Mouse (Mus musculus) midbrain, embryonic 14.5 days (tissue): ENCODE results near the gene Zfp82. TPM values are rescaled to one million over a fixed set of nuclear protein-coding genes. Genes with fewer than 3 reads are reported as not detected.
A peak's percentile ranks its signal among the peaks of the same experiment; 100 is the strongest.

ENCODE experiments used
- ATAC-seq: fragments of 200-750 bp; cut with Nextera tagmentation; 2 replicates; pipeline ENCODE4 v1.8.0; 2017; ENCODE audit warnings: moderate number of reproducible peaks, moderate library complexity; ENCODE audit not compliant: low FRiP score, low TSS enrichment
- DNase-seq: peaks from one replicate; pipeline ENCODE4 v3.0.0-alpha.2; 2015
- H3K27ac ChIP-seq: fragments of 300-500 bp; sonication (generic); replicated peaks from 2 replicates; pipeline ENCODE4 v1.5.1; 2014; ENCODE audit warnings: mild to moderate bottlenecking, low read depth, low read length, moderate library complexity
- H3K27me3 ChIP-seq: fragments of 300-500 bp; sonication (generic); 2 replicates; pipeline ENCODE4 v1.6.1; 2014; ENCODE audit warnings: low read length, control low read depth, mixed read lengths; ENCODE audit not compliant: control insufficient read depth, insufficient read depth
- H3K36me3 ChIP-seq: fragments of 300-500 bp; sonication (generic); 2 replicates; pipeline ENCODE4 v1.6.1; 2014; ENCODE audit warnings: low read length, control low read depth; ENCODE audit not compliant: control insufficient read depth, insufficient read depth
- H3K4me1 ChIP-seq: fragments of 300-500 bp; sonication (generic); 2 replicates; pipeline ENCODE4 v1.6.1; 2014; ENCODE audit warnings: mild to moderate bottlenecking, antibody characterized with exemption, low read length, control low read depth; ENCODE audit not compliant: control insufficient read depth, insufficient read depth
- H3K4me2 ChIP-seq: fragments of 300-500 bp; sonication (generic); 2 replicates; pipeline ENCODE4 v1.6.1; 2014; ENCODE audit warnings: mild to moderate bottlenecking, low read length, moderate library complexity
- H3K4me3 ChIP-seq: fragments of 300-500 bp; sonication (generic); replicated peaks from 2 replicates; pipeline ENCODE4 v1.5.1; 2014; ENCODE audit warnings: low read depth, low read length
- H3K9ac ChIP-seq: fragments of 300-500 bp; sonication (generic); replicated peaks from 2 replicates; pipeline ENCODE4 v1.6.1; 2014; ENCODE audit warnings: mild to moderate bottlenecking, low read length, moderate library complexity
- H3K9me3 ChIP-seq: fragments of 300-500 bp; sonication (generic); 2 replicates; pipeline ENCODE4 v1.6.1; 2016; ENCODE audit warnings: low read length, control low read depth, mixed read lengths; ENCODE audit not compliant: control insufficient read depth
- WGBS: fragments of 180-500 bp; shearing (Covaris S2); extraction: QIAGEN DNeasy Blood & Tissue Kit; methylation state at CpG from one replicate; pipeline ENCODE4 v1.1.7; 2014; 5-methylcytosine and 5-hydroxymethylcytosine counted together
- polyA plus RNA-seq: library from polyadenylated mRNA; unstranded; fragments of >200 nt; fragmentation: Nextera tagmentation; extraction: Ambion mirVana; gene quantifications from 2 replicates; pipeline ENCODE4 v1.2.1, GENCODE M21; 2014

Zfp82 gene
- polyA plus RNA-seq, 1 experiment from 2014 or later, result 11.6 TPM

DNA sequence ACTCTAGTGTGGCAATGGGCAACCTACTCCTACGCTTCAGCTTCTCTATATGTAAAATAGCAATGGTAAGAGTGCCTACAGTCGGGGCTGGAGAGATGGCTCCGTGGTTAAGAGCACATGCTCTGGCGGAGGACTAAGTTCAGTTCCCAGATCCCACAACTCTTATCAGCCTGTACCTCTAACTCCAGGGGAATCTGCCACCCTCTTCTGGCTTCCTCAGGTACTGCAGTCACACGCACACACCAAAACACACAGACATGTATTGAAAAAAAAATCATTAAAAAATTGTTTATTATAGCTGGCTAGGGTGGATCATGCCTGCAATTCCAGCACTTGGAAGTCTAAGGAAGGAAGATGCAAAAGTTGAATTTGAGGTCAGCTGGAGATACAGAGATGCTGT lies 10.2 kb downstream of the Zfp82 start:
- peak; percentile 21 for DNase-seq
- Histone ChIP-seq H3K4me2 (no peak overlapping the region), H3K9ac (no peak overlapping the region), H3K27ac (no peak overlapping the region), H3K4me3 (no peak overlapping the region), H3K27me3 (no peaks in the 10 kb centered on the region), H3K36me3 (peaks cover 83% of the 10 kb centered on the region), H3K9me3 (no peaks in the 10 kb centered on the region), H3K4me1 (no peaks in the 10 kb centered on the region)
- 87% methylated on average over 5 of the region's 5 CpGs for WGBS
- ATAC-seq, result no peak

DNA sequence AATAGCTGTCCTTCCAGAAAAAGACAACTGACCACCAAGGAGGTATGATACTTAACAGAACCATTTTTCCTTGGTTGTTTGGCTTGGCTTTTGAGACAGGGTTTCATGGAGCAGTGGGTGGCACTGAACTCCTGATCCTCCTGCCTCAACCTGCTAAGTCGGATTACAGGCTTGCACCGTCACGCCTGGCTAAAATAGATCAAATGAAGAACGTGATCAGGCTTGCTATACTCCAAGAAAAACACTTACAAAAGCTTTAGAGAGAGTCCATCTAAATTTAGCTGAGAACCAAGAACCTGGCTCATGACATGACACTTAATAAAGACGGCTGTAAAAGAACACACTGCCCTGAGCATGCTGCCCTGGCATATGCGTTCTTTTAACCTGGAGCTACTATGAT lies 12.4 kb downstream of the Zfp82 start:
- no peaks in the 10 kb centered on the region for H3K4me1 ChIP-seq
- WGBS, result 40% methylated on average over 6 of the region's 6 CpGs
- H3K4me3 ChIP-seq, result no peak overlapping the region
- ATAC-seq (no peak), DNase-seq (no peak)
- H3K4me2 ChIP-seq, result no peak overlapping the region
- H3K36me3 ChIP-seq, result peaks cover 90% of the 10 kb centered on the region
- no peaks in the 10 kb centered on the region for H3K27me3 ChIP-seq
- H3K27ac ChIP-seq, result no peak overlapping the region
- H3K9ac ChIP-seq, result no peak overlapping the region
- no peaks in the 10 kb centered on the region for H3K9me3 ChIP-seq

- Histone ChIP-seq H3K4me2 (no peak overlapping the region), H3K36me3 (peaks cover 34% of the 10 kb centered on the region), H3K9ac (no peak overlapping the region), H3K27ac (no peak overlapping the region), H3K27me3 (no peaks in the 10 kb centered on the region), H3K4me3 (no peak overlapping the region), H3K9me3 (no peaks in the 10 kb centered on the region), H3K4me1 (0 out of 2 replicates have a peak, but pooled peaks cover 5% of the 10 kb centered on the region)
- DNase-seq (no peak), ATAC-seq (no peak)
- WGBS, result 8% methylated on average over 3 of the region's 3 CpGs
These were observed 19.1 kb downstream of the Zfp82 start for GRCm38 (mm10) chr7:30053591-30053990.

GRCm38 (mm10) chr7:30050882-30051548 lies 21.7 kb downstream of the Zfp82 start, which contains the start of gene Zfp14:
Gene Zfp14, minus strand, starts transcription at chr7:30051380.
- WGBS, result 0% methylated on average over 40 of the region's 40 CpGs
- H3K4me3 ChIP-seq, result peak within 1 kb of the TSS; percentile 60
- ATAC-seq, result peak; percentile 98
- H3K27ac ChIP-seq, result peak within 1 kb of the TSS; percentile 89
- H3K4me1 ChIP-seq, result 0 out of 2 replicates have a peak, but pooled peaks cover 5% of the 10 kb centered on the region
- H3K4me2 ChIP-seq, result peak within 1 kb of the TSS; percentile 74
- peaks cover 13% of the 10 kb centered on the region for H3K36me3 ChIP-seq
- no peaks in the 10 kb centered on the region for H3K27me3 ChIP-seq
- H3K9me3 ChIP-seq, result no peaks in the 10 kb centered on the region
- DNase-seq, result peak; percentile 96
- H3K9ac ChIP-seq, result peak within 1 kb of the TSS; percentile 75

- H3K9me3 ChIP-seq, result no peaks in the 10 kb centered on the region
- 0 out of 2 replicates have a peak, but pooled peaks cover 5% of the 10 kb centered on the region for H3K4me1 ChIP-seq
- H3K27me3 ChIP-seq, result no peaks in the 10 kb centered on the region
- H3K27ac ChIP-seq, result no peak overlapping the region
- no peak for DNase-seq
- no peak overlapping the region for H3K4me2 ChIP-seq
- H3K4me3 ChIP-seq, result no peak overlapping the region
- peaks cover 7% of the 10 kb centered on the region; the same call in 1 of the 2 replicates for H3K36me3 ChIP-seq
- no peak overlapping the region for H3K9ac ChIP-seq
- 96% methylated on average over 4 of the region's 4 CpGs for WGBS
- ATAC-seq, result no peak
These were observed 24.6 kb downstream of the Zfp82 start for GRCm38 (mm10) chr7:30048126-30048525.

DNA sequence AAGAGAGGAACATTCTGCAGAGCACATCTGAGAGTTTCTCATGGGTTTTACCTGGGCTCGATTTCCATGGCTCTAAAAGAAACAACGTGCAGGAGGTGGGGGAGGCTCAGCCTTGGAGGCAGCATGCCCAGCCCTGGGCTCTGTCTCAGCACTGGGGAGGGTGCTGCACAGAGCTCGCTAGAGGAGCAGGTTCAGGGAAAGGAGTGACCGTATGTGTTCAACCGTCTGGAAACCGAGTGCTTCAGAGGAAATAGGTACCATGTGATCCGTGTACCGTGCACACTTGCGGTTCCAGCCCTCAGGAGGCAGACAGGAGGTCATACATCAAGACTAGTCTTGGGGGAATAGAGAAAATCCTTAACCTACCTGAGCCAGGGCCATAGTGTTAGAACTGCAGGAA lies 28.3 kb downstream of the Zfp82 start:
- H3K27me3 ChIP-seq, result no peaks in the 10 kb centered on the region
- peaks cover 24% of the 10 kb centered on the region; the same call in 1 of the 2 replicates for H3K36me3 ChIP-seq
- H3K9me3 ChIP-seq, result no peaks in the 10 kb centered on the region
- no peaks in the 10 kb centered on the region for H3K4me1 ChIP-seq
- WGBS, result 66% methylated on average over 9 of the region's 9 CpGs
- no peak overlapping the region for H3K4me2 ChIP-seq
- ATAC-seq (no peak), DNase-seq (no peak)
- no peak overlapping the region for H3K4me3 ChIP-seq
- no peak overlapping the region for H3K9ac ChIP-seq
- H3K27ac ChIP-seq, result no peak overlapping the region

GRCm38 (mm10) chr7:30034331-30034730 lies 38.4 kb downstream of the Zfp82 start:
- WGBS, result 95% methylated on average over 12 of the region's 12 CpGs
- Histone ChIP-seq H3K4me3 (no peak overlapping the region), H3K4me2 (no peak overlapping the region), H3K27me3 (no peaks in the 10 kb centered on the region), H3K36me3 (peaks cover 31% of the 10 kb centered on the region), H3K9me3 (no peaks in the 10 kb centered on the region), H3K4me1 (no peaks in the 10 kb centered on the region), H3K27ac (no peak overlapping the region), H3K9ac (no peak overlapping the region)
- DNase-seq (no peak), ATAC-seq (no peak)

DNA sequence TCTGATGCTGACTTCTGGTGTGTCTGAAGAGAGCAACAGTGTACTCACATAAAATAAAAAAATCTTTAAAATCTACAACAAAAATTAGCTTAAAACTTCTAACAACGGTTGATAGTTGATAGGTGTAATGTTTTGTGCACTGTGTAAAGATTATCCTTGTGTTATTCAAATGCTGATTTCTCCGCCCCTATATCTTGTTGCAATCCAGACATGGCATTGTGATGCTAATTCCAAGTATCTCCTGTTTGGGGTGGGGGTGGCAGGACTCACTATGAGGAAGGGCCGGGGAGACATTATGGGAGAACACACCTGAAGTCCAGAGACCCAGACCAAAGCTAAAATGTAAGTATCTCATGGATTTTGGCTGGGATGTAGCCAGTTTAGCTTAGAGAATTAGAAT lies 41.3 kb downstream of the Zfp82 start:
- H3K36me3 ChIP-seq, result peaks cover 18% of the 10 kb centered on the region
- no peak overlapping the region for H3K27ac ChIP-seq
- 68% methylated on average over 3 of the region's 3 CpGs for WGBS
- no peaks in the 10 kb centered on the region for H3K9me3 ChIP-seq
- H3K27me3 ChIP-seq, result no peaks in the 10 kb centered on the region
- DNase-seq, result no peak
- no peak overlapping the region for H3K4me3 ChIP-seq
- no peak for ATAC-seq
- no peak overlapping the region for H3K9ac ChIP-seq
- H3K4me2 ChIP-seq, result no peak overlapping the region
- H3K4me1 ChIP-seq, result no peaks in the 10 kb centered on the region

DNA sequence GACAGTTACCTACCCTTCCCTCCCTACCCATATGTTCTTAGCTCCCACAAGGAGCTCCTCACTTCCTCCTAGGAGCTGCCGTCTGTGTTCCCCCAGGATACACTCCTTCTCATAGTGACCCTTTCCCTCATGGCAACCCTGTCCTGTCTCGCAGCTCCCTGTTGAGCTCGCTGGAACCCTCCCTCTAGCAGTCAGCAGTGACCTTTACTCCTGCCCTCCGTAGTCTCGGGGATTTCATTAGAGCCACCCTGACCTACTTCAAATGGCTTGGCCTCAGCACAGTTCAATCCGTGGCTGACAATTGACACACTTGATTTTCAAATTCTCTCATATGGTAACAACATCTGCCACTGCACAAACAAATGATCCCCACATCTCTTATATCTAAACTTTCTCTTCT lies 42.0 kb downstream of the Zfp82 start:
- Histone ChIP-seq H3K9me3 (no peaks in the 10 kb centered on the region), H3K36me3 (peaks cover 22% of the 10 kb centered on the region), H3K4me3 (no peak overlapping the region), H3K27ac (no peak overlapping the region), H3K4me1 (no peaks in the 10 kb centered on the region), H3K9ac (no peak overlapping the region), H3K27me3 (no peaks in the 10 kb centered on the region), H3K4me2 (no peak overlapping the region)
- ATAC-seq (no peak), DNase-seq (no peak)
- 37% methylated on average over 6 of the region's 6 CpGs for WGBS
